Mouse (Mus musculus) MEL-GATA-1-ER (cell line): ENCODE results near the gene Zic4.

Experiments used
- DNase-seq: peaks from one replicate; pipeline ENCODE4 v3.0.0-alpha.2; 2012; ENCODE audit warnings: low read depth; ENCODE audit errors: extremely low read depth

The Zic4 gene

DNA sequence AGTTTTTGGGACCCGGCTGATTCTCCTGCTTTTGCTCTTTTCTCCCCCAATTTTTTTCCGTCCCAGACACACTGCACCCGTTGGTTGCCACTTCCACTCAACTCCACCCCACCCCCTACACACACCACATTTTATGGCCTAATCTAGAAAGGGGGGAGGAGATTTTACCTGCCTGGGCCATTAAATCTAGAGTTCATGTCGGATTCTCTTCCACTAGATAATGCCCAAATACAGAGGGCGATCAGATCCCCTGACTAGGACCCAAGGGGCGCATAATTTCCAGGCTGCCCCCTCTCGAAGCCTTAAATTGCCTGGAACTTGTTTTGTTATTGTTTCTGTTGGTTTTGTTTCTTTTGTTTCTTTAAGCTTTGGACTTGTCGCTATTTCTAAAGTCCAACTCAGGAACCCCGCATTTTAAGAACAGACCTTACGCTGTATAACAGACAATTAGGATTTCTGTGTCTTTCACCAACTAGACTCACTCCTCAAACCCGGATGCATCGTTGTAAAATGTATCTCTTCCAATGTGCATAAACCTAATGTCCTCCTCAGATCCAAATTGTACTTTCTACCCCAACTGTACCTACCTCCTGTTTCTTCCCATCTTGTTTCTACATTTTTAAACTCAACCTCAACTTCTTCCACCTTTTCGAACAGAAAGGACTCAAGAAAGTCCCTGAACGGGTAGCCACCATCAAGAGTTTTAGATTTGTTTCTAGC lies 958 bp downstream of the Zic4 start:
- DNase-seq = no peak

DNA sequence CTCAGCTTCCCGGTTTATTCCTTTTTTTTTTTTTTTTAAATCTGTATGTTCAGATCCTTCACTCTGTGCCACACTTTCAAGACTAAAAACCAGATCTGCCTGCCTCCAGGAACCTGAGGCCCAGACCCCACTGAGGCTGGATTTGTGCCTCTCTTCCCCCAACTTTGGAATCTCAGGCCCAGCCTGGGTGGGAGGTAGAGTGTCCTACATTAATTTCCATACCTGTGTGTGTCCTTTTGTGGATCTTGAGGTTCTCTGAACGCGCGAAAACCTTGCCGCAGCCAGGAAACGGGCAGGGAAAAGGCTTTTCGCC lies 1.6 kb downstream of the Zic4 start:
- no peak for DNase-seq

DNA sequence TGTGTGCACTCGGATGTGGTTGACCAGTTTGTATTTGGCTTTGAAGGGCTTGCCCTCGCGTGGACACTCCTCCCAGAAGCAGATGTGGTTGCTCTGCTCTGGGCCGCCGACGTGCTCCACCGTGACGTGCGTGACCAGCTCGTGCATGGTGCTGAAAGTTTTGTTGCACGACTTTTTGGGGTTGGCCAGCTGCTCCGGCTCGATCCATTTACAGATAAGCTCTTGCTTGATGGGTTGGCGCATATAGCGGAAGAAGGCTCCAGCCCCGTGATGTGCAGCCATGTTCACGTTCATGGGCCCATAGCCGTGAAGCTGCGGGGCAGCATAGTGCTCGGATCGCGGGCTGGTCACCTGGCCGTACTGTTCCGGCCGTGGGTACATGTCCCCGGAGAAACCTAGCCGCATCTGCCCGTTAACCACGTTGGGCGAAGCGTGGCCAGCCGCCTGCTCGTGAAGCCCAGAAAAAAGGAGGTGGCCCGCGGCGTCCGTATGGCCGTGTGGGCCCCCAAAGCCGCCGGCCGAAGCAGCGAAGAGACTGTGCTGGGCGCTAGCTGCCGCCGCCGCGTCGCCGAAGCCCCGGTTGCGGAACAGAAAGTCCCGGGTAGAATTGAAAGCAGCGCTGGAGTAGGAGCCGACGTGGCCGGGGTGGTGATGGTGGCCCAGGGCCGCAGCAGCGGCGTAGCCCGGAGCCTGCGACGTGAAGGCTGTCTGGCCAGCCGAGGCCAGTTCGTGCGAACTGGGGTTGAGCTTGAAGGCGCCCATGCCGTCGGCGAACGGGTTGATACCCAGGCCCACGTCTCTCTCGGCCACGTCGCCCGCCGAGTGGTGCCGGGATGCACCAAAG lies 2.1 kb downstream of the Zic4 start:
- no peak for DNase-seq

DNA sequence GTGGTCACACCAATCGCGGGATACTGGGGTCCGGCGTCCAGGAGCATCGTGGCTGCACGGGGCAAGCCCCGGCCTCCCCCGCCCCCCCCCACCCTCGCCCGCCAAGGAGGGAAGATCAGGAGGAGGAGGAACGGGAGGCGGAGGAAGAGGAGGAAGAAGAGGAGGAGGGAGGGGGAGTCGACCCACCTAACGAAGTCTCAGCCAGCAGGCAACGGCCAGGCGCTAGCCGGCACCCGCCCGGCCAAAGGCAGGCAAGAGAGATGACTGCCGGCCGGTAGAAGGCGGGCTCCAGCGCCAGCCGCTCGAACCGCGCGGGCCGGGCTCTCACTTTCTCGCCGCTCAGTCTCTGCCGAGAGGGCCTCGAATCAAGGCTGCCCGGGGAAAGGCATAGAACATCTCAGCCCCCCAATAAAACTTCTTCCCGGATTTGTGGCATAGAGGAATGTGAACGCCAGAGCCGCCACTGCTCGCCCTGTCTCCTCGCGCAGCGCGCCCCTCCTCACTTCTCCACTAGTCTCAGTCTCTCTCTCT lies 2.8 kb downstream of the Zic4 start:
- DNase-seq = no peak

DNA sequence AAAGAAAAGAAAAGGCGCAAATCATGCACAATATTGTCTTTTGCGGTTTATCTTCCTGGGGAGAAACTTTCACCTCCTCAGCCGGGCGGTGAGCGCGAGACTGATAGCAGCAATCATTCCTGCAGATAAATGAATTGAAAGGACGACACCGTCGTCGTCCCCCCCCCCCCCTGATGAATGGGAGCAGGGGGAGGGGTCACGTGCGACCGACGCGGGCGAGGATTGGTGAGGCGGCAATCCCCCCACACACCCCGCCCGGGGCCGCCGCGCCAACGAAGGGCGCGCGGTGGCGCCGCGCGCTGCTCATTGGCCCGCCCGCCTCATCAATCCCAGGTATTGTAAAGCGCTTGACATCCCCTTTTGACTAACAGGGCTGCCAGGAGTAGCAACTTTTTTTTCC lies 3.5 kb downstream of the Zic4 start, which contains the start of gene Zic1:
Gene Zic1, minus strand, starts transcription at position 147 of the 400 bp plus-strand sequence.
- DNase-seq = no peak

DNA sequence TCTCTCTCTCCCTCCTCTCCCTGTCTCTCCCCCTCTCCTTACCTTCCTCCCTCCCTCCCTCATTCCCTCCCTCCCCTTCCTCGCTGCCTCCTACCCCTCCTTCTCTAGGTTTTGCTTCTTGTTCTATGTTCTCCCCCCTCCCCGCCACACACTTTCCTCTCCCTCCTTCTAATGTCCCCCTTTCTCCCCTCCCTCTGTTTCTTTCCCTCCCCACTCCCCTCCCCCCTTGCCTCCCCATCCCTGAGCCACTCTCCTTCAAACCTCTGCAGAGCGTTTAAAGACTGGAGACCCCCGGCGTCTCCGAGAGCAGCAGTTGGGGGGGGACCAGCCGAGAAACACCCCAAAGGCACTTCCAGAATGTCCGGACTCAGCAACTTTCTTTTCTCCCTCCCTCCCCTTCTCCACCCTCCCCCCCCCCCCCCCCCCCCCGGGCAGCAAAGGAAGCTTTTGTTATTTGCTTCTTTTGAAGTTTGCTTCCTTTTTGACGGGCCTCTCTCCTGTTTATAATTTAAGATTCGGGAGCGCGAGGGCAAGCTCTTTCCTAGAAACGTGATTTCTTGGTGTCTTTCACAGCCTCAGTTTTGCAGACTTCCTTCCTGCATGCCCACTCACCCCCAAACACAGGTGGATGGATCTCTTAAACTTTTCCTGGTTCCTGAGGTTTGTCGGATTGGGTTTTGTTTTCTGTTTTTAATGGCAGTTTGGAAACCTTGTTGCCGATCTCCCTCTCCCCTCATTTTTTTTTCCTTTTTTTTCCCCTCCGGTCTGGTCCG lies 4.2 kb downstream of the Zic4 start:
- DNase-seq = no peak

DNA sequence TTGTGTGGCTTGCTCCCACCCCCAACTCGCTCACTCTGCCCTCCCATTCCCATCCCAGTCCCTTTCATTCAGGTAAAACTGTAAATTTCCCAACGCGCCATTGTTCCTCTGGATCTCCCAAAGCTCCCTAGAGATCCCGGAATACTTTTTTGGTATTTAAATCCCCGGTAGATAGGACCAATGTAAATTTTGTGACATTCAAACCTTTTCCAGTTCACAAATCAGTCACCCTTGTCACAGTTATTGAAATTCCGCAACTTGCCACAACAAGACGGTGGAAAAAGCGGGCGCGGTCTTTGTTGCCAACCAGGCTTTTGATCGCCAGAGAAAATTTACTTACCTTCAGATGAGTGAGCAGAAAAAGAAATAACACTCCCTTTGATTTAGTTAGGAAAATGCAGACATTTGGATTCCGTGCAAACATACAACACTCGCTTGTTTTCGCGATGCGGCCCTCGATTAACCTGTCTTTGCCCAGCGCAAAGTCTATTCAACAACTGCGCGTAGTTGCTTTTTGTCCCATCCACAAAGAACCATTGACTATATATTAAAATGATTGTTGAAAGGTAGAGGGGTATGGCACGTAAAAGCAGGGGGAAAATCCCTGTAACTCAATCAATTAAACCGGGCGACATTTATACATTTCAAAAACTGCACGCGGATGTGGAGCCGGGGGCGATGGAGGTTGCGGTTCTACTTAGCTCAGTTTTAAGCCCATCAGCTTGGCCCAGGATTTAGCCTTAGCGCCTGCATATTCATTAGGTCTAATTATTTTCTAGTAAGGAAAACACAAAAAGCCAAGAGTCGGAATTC lies 5.0 kb downstream of the Zic4 start:
- DNase-seq = no peak

DNA sequence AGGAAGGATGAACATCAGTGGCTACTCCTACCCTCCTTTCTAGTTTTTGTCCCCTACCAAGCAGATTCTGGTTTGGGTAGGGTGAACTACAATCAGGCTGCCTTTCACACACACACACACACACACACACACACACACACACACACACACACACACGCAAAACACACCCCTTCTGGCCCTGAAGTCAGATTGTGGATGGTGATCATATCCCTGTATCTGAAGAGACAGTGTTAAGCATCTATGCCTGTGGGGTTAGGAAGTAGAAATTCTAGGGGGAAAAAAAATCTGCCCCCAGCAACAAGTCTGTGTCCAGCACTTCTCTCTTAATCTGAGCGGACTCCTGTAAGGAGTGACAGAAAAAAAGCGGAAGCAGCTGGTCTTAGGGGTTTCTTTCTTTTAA lies 5.9 kb downstream of the Zic4 start:
- no peak for DNase-seq

DNA sequence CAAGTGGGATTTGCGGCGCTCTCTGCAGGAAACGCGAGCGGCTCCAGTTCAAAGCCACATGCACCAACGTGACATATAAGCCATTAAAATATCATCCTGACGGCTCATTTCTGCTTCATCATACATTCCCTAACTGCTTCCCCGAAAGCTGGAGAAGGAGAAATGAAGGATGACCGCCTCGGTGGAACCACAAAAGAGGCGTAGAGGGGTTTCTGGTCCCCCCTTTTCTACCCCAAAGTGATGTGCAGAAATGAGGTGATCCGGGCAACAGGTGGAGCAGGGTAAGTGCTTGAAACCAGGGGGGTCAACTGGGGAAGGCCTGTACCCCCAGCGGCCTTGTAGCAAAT lies 6.7 kb downstream of the Zic4 start:
- DNase-seq = no peak

DNA sequence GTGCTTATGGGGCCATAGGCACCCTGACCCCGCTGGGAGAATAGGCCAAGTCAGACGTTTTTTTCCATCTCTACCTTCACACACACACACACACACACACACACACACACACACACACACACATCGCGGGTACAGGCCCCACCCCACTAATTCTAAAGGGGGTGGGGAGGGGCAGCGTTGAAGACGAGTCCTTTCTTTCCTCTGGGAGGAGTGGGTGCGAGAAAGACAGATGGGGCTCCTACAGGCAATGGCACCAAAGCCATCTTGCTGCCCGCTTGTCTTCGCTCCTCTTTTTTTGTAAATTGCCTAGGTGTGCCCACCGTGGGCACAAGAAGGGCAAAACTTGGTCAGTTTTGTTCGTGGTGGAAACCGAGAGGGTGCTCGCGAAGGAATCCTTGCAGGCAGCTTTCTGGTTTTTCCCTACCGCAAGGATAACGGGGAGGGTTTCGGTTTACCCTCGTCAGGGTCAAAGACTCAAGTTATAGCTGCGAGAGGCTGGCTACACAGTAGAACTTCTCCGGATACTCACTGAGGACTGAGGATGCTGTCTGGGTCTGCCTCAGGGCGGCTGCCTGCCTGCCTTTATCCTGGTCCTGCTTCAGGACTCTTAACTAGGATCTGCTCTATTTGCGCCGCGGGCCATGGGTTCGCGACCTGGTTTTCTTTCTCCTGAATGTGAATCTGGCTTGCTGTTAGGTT lies 7.2 kb downstream of the Zic4 start:
- DNase-seq = no peak

DNA sequence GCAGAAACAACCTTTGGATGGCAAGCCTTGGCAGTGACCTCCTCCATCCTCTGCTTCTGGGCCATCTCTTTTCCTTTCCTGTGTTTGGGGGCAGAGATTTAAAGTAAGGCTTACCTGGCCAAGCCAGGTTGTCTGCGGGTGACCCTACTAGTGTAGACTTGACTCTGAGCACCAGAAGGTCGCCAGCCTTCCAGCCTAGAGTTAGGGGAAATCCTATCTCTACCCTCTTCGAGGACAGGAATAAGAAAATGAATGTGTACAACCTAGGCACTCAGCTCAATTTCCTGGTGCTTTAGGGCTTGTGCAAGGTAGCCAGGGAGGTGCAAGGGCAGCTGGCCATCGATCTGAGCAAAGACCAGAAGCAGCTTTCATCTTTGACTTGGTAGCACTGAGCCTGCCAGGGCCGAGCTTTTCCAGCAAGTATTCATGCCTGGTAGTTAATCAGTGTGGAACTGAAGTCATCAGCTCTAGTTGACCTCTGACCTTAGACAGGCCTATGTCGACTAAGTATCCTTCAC lies 8.0 kb downstream of the Zic4 start:
- no peak for DNase-seq

DNA sequence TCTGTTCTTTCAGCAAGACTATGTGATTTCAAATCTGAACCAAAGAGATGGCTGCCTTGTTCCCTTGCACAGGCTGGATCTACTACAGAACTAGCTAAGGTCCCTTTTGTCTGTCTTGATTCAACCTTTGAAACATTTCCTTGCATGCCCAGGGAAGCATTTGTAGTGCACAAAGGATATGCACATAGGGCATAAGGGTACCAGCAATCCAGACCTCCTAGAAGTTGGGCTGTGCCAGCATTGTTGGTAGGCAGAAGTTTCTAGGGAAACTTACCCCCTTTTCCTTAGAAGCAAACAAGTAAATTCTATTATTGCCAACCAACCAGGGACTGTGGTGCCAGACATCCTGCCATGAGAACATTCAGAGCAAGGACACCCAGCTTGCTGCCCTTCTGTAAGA lies 8.8 kb downstream of the Zic4 start:
- no peak for DNase-seq

DNA sequence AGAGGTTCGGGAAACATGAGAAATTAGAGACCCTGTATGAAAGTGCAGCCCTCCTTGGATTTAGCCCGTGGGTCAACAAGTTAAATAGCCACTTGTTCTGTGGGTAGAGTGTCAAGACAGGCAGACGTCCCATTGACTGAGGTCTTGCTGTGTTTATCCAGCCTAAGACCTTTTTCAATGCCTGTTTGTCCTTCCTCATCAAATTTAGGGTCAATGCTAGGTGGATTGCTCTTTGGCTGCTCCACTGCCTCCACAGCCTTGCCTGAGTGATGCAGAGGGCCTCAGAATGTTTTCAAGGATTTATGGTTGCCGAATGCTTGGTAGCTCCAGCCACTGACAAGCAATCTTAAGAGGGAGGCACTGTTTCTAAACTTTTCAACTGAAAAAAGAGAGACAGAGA lies 9.4 kb downstream of the Zic4 start:
- no peak for DNase-seq

DNA sequence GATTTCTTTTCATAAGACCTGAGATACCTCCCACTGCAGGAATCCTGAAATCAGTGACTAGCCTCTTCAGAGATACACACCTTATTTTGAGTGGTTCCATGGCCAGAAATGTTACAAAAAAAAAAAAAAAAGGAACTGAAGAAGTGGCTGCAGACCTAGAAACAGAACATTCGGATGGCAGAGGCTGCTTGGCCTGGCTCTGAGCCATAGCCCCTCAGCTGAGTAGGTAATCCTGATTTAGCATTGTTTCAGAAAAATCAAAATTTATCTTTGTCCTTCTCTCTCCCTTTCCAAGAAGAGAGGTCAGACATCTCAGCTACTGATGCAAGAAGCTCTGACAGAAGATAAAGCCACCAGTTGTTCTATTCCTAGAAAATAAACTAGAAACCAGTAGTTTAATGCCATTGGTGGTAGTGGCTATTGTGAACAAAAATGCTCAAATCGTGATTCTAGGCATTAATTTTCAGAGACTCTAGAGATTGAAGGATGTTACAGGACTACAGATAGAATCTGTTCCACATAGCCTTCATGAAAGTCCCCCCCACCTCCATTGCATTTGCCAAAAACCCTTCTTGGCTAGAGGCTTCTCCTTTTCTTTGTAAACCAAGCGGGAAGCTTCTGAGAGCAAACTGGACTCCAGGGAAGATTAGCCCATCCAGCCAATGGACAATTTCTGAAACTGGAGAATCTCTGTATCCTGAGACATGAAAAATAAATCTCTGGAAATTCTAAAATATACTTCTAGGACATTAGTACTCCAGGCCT lies 11.8 kb downstream of the Zic4 start:
- DNase-seq = no peak

DNA sequence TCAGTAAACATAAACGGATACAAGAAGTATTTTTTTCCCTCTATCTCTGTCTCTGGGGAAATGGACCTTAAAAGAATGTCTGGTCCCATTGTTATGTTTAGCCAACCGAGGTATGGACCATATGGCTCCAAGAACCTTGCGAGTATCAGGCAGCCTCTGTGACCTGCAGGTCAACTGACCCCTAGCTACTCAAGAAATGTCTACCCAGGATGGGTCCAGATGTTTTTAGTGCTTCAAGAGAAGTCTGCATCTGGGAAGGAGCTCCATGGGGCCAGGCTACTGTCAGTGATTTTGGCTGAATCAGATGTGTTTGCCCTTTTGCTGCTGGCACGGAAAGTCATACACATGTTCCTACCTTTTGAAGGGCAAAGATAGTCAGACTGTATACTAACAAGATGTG lies 12.5 kb downstream of the Zic4 start:
- no peak for DNase-seq

DNA sequence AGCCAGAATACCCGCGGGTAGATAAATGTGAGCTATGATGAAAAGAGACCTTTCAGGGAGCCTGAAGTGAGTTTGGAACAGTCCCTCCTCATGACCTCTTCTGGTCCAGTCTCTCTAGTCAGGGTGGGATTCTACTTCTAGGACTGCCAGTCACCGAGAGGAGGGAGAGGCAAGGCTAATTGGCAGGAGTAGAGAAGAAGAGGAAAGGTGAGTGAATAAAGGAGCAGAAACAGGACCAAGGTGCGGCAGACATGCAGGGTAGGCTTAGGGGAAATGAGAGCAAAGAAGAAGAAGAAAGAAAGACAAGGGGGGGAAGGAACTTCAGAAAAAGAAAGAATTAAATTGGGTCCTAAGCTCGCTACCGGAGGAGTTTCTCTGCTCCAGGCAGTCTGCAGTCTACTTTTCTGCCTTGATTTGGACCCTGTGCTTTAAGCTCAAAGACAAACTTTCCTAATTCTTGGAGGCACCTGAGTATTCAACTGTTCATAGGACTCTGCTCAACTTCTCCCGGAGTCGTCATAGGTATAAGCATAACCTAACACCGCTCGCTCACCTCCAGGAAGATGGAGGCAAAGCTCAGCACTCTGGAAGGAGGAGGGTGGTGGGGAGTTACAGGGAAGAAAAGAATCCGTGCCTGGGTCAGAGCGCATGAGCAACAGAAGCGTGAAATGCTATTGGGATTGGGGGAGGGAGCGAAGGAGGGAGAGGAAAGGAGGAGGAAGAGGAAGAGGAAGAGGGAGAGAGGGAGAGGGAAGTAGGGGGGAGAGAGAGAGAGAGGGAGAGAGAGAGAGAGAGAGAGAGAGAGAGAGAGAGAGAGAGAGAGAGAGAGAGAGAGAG lies 15.0 kb downstream of the Zic4 start:
- DNase-seq = no peak

DNA sequence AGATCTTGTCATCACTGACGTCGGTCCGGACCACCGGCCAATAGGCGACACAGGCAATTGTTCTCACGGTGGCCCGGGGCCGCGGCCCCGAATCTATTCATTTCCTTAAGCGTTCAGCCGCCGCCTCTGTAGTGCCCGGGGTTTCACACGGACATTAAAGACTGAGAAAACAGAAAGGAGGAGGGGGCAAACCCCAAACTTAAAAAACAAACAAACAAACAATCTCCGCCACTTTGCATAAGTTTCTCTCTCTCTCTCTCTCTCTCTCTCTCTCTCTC lies 15.6 kb downstream of the Zic4 start:
- DNase-seq = no peak

DNA sequence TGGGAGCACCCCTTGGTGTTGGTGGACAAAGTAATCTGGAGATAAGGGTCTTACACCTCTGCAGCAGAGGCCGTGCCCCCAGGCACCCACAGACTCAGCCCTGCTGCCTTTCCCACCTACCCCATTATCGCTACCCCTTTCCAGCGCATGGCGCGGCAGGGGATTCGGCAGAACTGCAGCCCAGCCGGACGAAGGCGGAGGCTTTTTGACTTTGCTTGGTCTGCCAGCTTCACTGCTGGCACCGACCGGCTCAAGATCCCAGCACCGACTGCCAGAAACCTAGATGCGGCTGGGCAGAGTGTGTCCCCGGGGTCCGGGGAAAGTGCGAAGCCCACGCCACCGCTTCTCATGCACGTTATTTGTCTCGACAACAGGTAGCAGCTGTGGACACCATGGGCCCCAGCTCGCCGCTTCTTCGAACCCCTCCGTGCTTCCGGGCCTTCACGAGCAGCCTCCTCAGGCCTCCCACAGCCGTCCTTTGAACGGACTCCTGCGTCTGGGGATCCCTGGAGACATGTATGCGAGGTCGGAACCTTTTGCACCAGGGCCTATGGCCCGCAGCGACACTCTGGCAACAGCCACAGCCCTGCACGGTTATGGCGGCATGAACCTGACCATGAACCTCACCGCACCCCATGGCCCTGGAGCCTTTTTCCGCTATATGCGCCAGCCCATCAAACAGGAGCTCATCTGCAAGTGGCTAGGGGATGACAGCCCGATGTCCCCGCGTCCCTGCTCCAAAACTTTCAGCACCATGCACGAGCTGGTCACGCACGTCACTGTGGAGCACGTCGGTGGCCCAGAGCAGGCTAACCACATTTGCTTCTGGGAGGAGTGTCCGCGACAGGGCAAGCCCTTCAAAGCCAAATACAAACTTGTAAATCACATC lies 16.4 kb downstream of the Zic4 start:
- no peak for DNase-seq
